Mouse (Mus musculus) heart, adult 2 months (tissue): ENCODE results near the gene Zfp189. TPM values are rescaled to one million over a fixed set of nuclear protein-coding genes. Genes with fewer than 3 reads are reported as not detected.
A peak's percentile ranks its signal among the peaks of the same experiment; 100 is the strongest.

ENCODE experiments used
- DNase-seq, 2 experiments: peaks; one replicate each; pipeline ENCODE4 v3.0.0; 2021
- H3K27ac ChIP-seq: fragments of 200-600 bp; 2 replicates; pipeline ENCODE4 v1.8.1; 2022
- H3K27me3 ChIP-seq: fragments of 200-500 bp; 2 replicates; pipeline ENCODE4 v1.6.1; 2012; ENCODE audit warnings: mild to moderate bottlenecking, low read length, inconsistent platforms, mixed read lengths; ENCODE audit not compliant: control insufficient read depth, insufficient read depth
- H3K36me3 ChIP-seq: fragments of 200-500 bp; 2 replicates; pipeline ENCODE4 v1.6.1; 2012; ENCODE audit warnings: low read length, inconsistent platforms; ENCODE audit not compliant: control insufficient read depth, insufficient read depth
- H3K4me1 ChIP-seq: fragments of 200-500 bp; 2 replicates; pipeline ENCODE4 v1.6.1; 2011; ENCODE audit warnings: low read length; ENCODE audit not compliant: control insufficient read depth, insufficient read depth
- H3K4me3 ChIP-seq: fragments of 200-600 bp; 2 replicates; pipeline ENCODE4 v1.8.1; 2022
- H3K79me2 ChIP-seq: fragments of 200-500 bp; replicated peaks from 2 replicates; pipeline ENCODE4 v1.6.1; 2012; ENCODE audit warnings: mild to moderate bottlenecking, inconsistent platforms, low read length, moderate library complexity, mixed read lengths; ENCODE audit not compliant: control insufficient read depth, insufficient read depth
- H3K9ac ChIP-seq: fragments of 200-500 bp; 2 replicates; pipeline ENCODE4 v1.6.1; 2012; ENCODE audit warnings: low read depth, mild to moderate bottlenecking, control low read depth, inconsistent platforms, low read length, mixed read lengths
- CTCF ChIP-seq: fragments of 200-600 bp; IDR thresholded peaks from 2 replicates; pipeline ENCODE4 v1.8.1; 2022; ENCODE audit warnings: antibody characterized with exemption, mild to moderate bottlenecking, moderate library complexity
- EP300 ChIP-seq: fragments of 200-500 bp; IDR thresholded peaks from 2 replicates; pipeline ENCODE4 v1.6.1; 2011; ENCODE audit warnings: low read depth, low read length, control low read depth; ENCODE audit not compliant: insufficient read depth
- POLR2A ChIP-seq: fragments of 200-500 bp; IDR thresholded peaks from 2 replicates; pipeline ENCODE4 v1.6.1; 2011; ENCODE audit warnings: mild to moderate bottlenecking, low read depth, low read length, control low read depth; ENCODE audit not compliant: insufficient read depth
- WGBS: fragments of 180-500 bp; shearing (Covaris S2); methylation state at CpG from one replicate; pipeline ENCODE4 v1.1.7; 2018; 5-methylcytosine and 5-hydroxymethylcytosine counted together
- intact Hi-C: fragments of 180-260 bp; cut with DNase I; formaldehyde crosslinking; loops from one replicate; pipeline ENCODE4 v1.15.1; 2025
- polyA plus RNA-seq: library from polyadenylated mRNA; depleted of rRNA; stranded (reverse); fragments of >200 nt; gene quantifications from 2 replicates; pipeline ENCODE4 v1.2.3, GENCODE M21; 2012
- total RNA-seq, 2 experiments: library from RNA; stranded (reverse); gene quantifications; 2 replicates each; pipeline ENCODE4 v1.2.3; 2021

Gene Zfp189
- total and polyA plus RNA-seq, 3 experiments, result 1.3 to 6.5 (median 6.2) TPM

- Histone ChIP-seq H3K27ac (no peak overlapping the region), H3K4me3 (no peak overlapping the region), H3K9ac (no peak overlapping the region), H3K27me3 (no peaks in the 10 kb centered on the region), H3K4me1 (no peaks in the 10 kb centered on the region), H3K79me2 (no peaks in the 10 kb centered on the region), H3K36me3 (peaks cover 2% of the 10 kb centered on the region; the same call in 1 of the 2 replicates)
- intact Hi-C loops, result no loop called here
- DNase-seq, result no peak
- 90% methylated on average over 3 of the region's 3 CpGs for WGBS
- TF ChIP-seq POLR2A (no peak), EP300 (no peak), CTCF (no peak)
These were observed 14.1 kb downstream of the Zfp189 start for GRCm38 (mm10) chr4:49535036-49535435.

DNA sequence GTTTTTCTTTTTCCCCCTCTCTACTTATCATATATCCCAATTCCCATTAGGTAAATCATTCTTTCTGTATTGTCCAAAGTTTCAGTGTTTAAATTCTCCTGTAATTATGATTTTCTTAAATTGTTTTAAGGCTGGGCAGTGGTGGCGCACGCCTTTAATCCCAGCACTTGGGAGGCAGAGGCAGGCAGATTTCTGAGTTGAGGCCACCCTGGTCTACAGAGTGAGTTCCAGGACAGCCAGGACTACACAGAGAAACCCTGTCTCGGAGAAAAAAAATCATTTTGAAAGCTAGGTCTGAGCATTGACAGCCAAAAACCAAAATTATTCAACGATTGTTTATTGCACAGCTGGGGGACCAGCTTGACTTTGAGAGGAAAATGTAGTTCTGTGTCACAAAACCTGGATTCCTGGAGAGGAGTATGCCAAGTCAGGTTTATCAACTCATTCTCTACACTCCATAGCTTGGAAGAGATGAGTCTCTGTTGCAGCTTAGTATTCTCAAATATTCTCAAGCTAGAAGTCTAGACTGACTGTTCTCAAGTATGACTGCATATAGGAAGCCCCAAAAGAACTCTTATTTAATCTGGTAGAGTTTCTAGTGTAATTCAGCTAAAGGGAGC is 14.8 kb downstream of the Zfp189 start:
- no peak for DNase-seq
- no peaks in the 10 kb centered on the region for H3K79me2 ChIP-seq
- no peaks in the 10 kb centered on the region for H3K27me3 ChIP-seq
- WGBS, result 94% methylated on average over 4 of the region's 4 CpGs
- peaks cover 2% of the 10 kb centered on the region; the same call in 1 of the 2 replicates for H3K36me3 ChIP-seq
- intact Hi-C loops, result no loop called here
- no peak for TF ChIP-seq CTCF
- no peak for TF ChIP-seq EP300
- no peak for TF ChIP-seq POLR2A
- H3K4me1 ChIP-seq, result no peaks in the 10 kb centered on the region
- no peak overlapping the region for H3K27ac ChIP-seq
- no peak overlapping the region for H3K4me3 ChIP-seq
- H3K9ac ChIP-seq, result no peak overlapping the region

DNA sequence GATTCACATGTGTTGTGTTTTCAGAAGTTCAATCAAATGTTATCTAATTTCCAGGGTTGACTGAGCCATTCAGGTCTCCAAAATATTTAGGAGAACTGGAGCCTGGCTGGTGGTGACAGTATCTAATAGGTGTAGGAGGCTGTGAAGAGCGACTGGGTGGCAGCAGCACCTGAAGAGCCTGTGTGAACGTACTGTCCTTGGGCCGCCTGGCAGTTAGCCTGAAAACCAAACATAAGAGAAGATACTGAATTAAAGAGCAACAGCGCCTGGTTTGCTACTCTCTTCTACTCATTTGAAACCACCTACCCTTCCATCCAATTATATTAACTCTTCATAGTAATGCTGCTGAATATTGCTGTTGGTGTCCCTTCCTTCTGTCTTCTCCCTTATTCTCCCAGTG is 15.7 kb downstream of the Zfp189 start:
- 60% methylated on average over 4 of the region's 4 CpGs for WGBS
- DNase-seq, result peak in 1 of 2 experiments; percentile 16
- Histone ChIP-seq H3K9ac (no peak overlapping the region), H3K4me3 (no peak overlapping the region), H3K36me3 (peaks cover 2% of the 10 kb centered on the region; the same call in 1 of the 2 replicates), H3K27ac (no peak overlapping the region), H3K79me2 (no peaks in the 10 kb centered on the region), H3K4me1 (no peaks in the 10 kb centered on the region), H3K27me3 (no peaks in the 10 kb centered on the region)
- TF ChIP-seq EP300, result no peak
- TF ChIP-seq CTCF, result no peak
- no peak for TF ChIP-seq POLR2A
- intact Hi-C loops, result no loop called here

GRCm38 (mm10) chr4:49539665-49540064 is 18.7 kb downstream of the Zfp189 start:
- H3K4me1 ChIP-seq, result no peaks in the 10 kb centered on the region
- TF ChIP-seq CTCF (no peak), EP300 (no peak)
- H3K9ac ChIP-seq, result no peak overlapping the region
- H3K36me3 ChIP-seq, result peaks cover 2% of the 10 kb centered on the region; the same call in 1 of the 2 replicates
- intact Hi-C loops, result no loop called here
- H3K27me3 ChIP-seq, result no peaks in the 10 kb centered on the region
- H3K27ac ChIP-seq, result no peak overlapping the region
- 23% methylated on average over 6 of the region's 6 CpGs for WGBS
- no peak overlapping the region for H3K4me3 ChIP-seq
- no peaks in the 10 kb centered on the region for H3K79me2 ChIP-seq
- no peak for DNase-seq

DNA sequence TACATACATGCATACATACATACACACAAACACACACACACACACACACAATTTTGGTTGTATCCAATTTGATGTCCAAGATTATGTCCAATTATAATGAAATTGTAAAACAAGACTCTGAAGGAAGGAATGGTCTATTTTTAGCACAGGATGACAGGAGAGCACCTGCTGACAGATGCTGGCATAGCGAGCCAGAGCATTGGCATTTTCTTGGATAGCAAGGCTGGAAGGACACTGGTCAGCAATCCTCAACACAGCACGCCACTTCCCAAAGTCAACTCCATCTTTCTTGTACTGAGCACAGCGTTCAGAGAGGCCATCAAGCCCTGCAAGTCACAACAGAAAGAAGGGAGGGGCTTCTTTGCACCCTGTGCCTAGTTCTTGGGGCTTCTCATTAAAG is 20.0 kb downstream of the Zfp189 start:
- H3K27ac ChIP-seq, result no peak overlapping the region
- DNase-seq, result no peak
- 63% methylated on average over 3 of the region's 3 CpGs for WGBS
- no peaks in the 10 kb centered on the region for H3K79me2 ChIP-seq
- peaks cover 2% of the 10 kb centered on the region; the same call in 1 of the 2 replicates for H3K36me3 ChIP-seq
- no peak overlapping the region for H3K9ac ChIP-seq
- no peak overlapping the region for H3K4me3 ChIP-seq
- H3K27me3 ChIP-seq, result no peaks in the 10 kb centered on the region
- no peaks in the 10 kb centered on the region for H3K4me1 ChIP-seq
- intact Hi-C loops, result no loop called here
- no peak for TF ChIP-seq CTCF
- no peak for TF ChIP-seq POLR2A
- TF ChIP-seq EP300, result no peak

GRCm38 (mm10) chr4:49546026-49546425 is 25.1 kb downstream of the Zfp189 start:
- intact Hi-C loops, result no loop called here
- no peak overlapping the region for H3K4me3 ChIP-seq
- H3K27me3 ChIP-seq, result no peaks in the 10 kb centered on the region
- H3K9ac ChIP-seq, result no peak overlapping the region
- no peaks in the 10 kb centered on the region for H3K4me1 ChIP-seq
- H3K36me3 ChIP-seq, result no peaks in the 10 kb centered on the region
- no peaks in the 10 kb centered on the region for H3K79me2 ChIP-seq
- no peak for TF ChIP-seq CTCF
- no peak for TF ChIP-seq EP300
- TF ChIP-seq POLR2A, result no peak
- H3K27ac ChIP-seq, result no peak overlapping the region
- WGBS, result 72% methylated on average over 2 of the region's 2 CpGs
- no peak for DNase-seq
